Mouse (Mus musculus) yolk sac, embryonic 10.5 days (tissue): ENCODE results near the gene Erbb3.
"Not testable (repeated sequence)": the region's sequence is repeated elsewhere in the genome, so short reads cannot be mapped to it uniquely, and the experiment has no call there.

Source experiments
- DNase-seq: peaks from one replicate; pipeline ENCODE4 v3.0.0-alpha.2; 2017; ENCODE audit warnings: low spot score

The Erbb3 gene

DNA sequence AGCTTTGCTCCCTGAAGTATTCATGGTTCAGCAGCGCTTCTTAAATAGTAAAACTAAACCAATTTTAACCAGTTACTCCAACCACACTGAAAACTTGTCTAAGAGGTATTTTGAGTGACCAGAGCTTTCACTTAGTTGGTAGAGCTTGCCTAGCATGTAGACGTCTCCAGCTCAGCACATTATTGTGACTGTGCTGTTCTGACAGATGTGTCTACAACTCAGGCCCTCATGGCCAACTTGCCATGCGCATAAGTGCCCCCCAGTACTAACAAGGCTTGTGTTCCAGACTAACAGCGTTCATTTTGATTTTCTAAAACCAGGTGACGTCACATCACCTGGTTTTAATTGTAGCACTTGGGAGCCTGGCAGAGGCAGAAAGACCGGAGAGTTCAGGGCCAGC is 32.5 kb downstream of the Erbb3 start:
- DNase-seq, result no peak

DNA sequence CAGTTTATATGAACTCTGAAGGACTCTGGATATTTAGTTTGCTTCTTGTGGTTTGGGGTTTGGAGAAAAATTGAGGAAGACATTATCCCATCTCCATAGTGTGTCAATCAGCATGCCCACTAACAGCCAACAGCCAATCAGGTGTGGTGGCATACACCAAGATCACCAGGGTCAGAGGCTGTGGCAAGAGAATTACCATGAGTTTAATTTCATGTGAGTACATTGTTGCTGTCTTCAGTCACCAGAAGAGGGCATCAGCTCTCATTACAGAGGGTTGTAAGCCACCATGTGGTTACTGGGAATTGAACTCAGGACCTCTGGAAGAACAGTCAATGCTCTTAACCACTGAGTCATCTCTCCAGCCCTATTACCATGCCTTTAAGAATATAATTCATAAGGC is 33.2 kb downstream of the Erbb3 start:
- DNase-seq, result no peak

DNA sequence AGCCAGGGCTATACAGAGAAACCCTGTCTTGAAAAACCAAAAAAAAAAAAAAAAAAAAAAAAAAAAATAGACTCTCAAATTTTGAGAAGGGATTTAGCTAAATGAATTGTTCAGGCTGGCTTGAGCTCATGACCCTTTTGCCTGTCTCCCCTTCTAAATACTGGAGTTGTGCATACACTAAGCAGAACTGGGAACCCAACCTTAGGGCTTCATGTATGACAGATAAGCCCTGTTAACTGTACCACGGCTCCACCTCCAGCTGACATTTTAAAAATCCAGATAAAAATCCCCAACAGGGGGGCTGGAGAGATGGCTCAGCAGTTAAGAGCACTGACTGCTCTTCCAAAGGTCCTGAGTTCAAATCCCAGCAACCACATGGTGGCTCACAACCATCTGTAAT is 33.9 kb downstream of the Erbb3 start:
- not testable (repeated sequence) for DNase-seq

DNA sequence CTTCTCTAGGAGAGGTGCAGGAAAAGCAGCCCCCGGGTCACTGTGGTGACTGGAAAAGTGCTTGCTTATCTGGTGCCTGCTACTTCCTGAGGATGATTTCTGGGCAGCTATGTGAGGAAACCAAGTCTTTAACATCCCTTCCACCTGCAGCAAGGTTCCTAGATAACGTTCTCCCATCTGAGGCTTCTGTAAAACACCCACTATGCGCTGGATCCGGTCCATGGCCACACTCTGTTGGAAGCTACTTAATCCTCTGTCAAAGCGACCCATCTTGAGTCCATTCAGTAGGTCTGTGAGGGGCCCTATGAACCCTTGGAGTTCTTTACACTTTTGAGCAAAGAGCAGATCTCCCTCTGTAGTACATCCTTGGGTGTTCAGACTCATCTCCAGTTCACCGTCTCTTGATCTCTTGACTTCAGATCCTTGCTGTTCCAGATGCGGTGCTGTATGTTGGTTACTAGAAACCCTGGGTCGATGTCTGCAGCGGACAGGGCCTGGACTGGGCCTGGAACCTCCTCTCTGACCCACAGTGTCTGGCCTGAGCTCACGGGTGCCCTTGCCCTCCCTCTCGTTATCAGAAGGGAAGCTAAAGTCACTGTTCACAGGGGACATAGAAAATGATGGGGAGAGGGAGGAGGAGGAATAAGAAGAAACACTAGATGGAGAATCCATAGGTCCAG is 39.2 kb downstream of the Erbb3 start:
- DNase-seq, result not testable (repeated sequence)

DNA sequence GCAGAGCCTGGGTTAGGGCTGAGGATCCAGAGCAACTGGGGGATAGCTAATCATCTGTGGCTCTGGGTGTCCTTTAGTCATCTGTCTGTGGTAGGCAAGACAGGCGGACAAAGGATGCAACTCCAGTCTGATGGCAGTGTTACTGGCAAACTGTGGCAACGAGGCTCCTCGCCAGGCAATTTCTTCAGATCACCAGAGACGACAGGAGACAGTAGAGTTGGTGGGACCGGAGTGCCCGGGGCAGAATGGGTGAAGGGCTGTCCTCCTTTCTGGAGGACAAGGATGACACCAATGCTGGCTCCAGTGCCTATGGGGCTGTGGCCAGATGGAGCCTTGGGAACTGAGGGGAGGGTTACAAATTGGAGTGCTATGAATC is 39.8 kb downstream of the Erbb3 start:
- DNase-seq, result not testable (repeated sequence)

DNA sequence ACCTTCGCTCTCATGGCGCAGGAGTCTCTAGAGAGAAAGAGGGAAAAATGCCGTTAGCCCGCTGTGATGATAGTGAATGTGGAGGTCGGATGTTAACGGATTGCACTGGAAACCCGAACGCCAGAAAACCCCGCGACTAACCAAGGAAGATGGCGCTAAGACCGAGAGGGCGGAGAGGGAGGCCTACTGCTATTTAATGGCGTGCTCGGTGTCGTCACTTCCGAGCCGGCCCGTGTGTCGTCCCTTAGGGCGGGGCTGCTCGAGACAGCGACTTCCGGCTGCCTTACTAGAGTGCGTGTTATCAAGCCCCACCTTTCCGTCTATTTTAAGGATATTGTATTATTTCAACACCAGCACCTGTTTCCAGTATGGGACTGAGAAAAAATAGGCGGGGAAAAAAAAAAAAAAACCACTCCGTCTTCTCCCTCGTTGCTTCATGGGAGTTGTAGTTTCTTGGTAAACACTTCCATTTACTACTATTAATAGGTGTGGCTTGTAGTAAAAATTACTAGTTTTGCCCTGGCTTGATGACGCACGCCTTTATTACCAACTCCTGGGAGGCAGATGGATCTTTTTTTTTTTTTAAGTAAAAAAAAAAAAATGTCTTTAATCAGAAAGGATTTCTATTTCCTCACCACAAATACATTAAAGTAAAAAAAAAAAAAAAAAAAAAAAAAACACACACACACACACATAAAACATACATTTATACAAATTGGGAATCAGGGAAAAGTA is 40.3 kb downstream of the Erbb3 start, which contains the start of gene Rpl41:
TSS of gene Rpl41 (minus strand) at position 359 of the 735 bp plus-strand sequence.
- DNase-seq, result peak; percentile 95

DNA sequence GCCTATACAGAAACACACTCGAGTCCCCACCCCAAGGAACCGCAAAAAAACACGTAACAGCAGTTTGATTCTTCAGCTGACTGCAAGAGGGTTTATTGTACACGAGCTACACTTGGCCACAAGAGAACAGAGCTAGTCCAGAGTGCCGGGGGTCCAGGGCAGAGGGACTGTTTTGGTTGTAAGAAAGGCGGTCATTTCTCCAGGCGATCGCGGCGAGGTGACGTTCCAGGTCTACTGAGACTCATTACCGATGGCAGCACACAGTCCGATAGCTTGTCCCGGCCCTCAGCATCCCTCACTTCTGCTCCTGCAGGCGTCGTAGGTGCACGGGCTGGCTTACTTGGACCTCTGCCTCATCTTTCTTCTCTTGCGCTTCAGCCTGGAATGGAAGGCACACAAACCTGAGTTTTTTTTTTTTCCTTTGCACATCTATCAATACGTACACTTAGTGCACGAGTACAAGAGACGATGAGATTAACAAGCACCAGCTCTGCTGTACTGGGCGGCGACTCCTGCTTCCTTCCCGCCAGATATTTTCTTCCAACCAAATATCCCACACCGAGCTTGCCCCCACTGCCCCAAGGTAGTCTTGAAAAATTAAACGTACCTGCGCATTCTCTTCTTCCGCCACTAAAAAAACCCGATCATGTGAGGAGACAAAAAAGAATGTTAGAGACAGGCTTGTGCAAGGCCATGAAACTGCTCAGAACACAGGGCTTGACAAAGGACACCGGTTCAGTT is 41.2 kb downstream of the Erbb3 start:
- peak; percentile 43 for DNase-seq

DNA sequence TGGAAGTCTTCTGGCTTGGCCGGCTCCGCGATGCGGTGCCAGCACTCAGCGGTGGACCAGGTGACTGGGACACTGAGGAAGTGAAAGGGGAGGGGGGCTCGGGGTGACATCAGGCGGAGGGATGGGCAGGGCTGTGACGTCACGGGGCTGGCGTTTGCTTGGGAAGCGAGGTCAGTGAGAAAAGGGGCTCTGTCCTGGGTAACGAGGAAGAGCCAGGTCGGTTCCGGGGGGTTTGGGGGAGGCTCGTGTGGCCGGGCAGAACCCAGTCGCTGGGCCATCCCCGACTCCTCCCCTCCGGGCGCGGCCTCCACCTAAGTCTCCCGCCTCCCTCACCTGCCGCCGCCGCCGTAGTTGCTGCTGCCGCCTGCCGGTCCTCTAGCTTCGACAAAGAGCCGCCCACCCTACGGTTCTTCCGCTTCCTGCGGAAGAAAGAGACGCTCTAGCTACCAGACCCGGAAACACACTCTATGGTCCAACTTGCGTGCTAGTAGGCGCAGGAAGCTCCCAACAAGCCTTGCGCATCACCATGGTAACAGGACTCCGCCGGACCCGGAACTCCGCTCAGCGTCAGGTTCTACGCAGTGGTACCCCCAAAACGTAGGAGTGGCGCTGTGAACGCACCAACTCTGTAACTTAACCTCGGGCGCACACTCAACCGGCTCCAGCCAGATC is 42.0 kb downstream of the Erbb3 start, which contains the start of gene Zc3h10:
TSS of gene Zc3h10 (minus strand) at position 414 of the 672 bp plus-strand sequence.
- peak; percentile 97 for DNase-seq

DNA sequence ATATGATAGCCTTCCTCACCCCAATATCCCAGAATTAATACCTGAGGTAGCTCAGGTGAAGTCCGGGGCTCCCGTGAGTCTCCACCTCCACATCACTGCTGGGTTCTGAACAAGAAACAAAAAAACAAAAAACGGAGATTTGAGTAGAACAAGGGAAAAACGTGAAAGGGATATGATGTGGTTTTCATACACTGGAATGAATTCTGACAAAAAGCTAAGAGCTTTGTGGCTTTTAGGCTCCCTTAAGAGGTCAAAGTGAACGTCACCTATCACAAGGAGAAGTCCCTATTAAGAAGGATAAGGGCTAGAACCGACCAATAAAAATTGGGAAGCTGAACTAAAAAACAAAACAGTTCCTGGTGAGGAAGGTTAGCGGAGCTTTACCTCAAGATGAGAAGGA is 42.7 kb downstream of the Erbb3 start:
- DNase-seq, result no peak

DNA sequence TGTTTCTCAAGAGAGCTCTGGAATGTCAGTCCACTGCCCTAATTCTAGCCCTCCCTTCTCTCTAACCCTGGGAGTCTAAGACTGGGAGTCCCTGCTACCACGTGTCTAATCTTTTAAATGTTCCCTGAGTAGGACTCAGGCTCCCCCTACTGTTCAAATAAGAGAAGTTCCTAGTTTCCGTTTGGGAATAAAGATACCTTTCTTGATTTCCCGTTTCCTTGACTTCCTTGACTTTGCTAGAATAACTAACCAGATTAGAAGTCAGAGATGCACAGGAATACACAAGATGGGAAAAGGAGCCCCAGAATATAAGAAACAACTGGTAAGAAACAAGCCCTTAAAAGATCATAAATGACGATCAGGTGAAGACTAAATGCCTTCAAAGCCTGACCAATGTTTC is 43.1 kb downstream of the Erbb3 start:
- peak; percentile 43 for DNase-seq

DNA sequence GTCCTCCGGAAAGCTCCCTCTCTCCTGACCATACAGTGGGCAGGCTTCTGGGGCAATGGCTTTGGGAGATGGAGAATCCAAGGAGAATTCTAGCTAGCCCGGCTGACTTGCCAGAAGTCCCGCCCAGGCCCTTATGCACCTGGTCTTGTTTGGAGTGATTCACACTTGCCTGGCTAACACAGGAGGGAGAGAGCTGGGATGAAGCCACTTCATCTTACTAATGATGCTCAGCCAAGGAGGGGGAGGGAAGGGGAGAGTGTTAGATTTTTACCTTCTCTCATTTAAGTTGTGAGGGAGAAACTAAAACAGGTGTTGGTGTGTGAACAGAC is 43.9 kb downstream of the Erbb3 start:
- DNase-seq, result no peak

DNA sequence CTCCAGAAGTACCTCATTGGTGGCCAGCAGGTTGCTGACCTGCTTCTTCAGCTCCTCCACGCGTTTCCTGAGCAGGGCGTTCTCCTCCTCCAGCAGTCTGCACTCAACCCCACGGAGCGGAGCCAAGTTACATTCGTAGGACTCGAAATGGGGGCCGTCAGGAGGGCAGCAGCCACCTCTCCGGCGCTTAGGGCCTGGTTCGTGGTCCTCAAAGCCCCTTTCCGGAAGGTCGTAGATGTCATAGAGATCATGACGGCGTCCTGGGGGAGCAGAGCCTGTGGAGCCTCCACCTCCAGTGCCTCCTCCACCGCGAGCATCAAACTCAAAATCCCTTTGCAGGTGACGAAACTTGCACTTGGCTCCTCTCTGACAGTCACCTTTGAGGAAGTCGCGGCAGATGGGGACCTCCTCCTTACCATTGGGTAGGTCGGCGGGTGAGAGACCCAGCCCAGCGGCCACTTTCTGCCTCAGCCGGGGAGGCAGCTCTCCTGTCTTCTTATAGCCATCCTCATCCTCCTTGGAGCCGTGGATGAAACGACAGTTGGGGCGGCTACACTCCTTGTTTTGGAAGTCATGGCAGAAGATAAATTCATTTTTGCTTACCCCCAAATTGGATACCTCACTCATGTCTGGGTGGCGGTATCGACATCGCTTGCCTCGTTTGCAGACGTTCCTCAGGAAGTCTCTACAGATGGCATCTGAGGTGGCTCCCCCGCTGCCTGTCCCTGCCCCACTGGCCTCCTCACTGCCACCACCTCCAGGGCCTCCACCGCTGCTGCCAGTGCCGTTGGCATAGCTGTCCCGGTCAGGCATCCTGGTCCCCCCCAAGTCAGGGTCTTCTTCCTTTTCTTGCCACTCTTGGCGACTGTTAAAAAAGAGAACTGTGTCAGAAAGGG is 44.5 kb downstream of the Erbb3 start:
- no peak for DNase-seq

DNA sequence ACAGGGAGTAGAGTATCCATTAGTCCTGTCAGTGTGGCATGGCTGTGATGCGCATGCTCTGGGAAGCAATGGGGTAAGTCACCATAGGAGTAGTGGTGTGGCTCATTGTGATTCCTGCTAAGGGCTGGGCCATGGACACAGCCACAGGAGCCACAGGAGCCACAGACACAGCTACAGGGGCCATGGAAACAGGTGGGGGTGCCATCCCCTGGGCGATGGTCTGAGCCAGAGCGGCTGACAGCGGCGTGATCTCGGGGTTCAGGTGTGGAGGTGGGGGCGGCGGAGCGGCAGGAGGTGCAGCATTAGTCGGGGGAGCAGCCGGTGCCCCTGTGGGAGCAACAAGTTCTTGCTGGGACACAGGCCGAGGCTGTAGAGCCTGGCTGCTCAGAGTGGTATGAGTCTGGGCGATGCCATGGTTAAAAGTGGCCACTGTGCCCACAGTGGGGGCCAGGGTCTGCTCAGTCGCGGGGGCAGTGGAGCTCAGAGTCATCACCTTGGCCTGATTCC is 45.2 kb downstream of the Erbb3 start:
- no peak for DNase-seq

DNA sequence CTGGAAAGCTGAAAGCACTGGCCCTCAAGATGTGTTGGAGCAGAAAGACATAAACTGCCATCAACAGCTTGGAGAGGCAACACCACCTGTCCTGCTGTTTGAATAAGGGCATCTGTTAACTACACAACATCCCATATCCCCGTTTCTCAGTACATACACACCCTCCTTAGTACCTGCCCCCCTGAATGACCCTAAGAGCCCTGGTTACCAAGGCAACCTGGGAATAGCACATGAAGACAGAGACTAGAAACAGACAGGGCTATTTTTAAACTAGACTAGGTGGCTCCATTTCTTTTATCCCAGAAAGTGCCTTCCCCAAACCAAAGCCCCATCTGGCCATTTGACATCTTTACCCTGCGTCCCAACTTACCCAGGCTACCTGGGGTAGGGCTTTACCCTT is 46.4 kb downstream of the Erbb3 start:
- no peak for DNase-seq

DNA sequence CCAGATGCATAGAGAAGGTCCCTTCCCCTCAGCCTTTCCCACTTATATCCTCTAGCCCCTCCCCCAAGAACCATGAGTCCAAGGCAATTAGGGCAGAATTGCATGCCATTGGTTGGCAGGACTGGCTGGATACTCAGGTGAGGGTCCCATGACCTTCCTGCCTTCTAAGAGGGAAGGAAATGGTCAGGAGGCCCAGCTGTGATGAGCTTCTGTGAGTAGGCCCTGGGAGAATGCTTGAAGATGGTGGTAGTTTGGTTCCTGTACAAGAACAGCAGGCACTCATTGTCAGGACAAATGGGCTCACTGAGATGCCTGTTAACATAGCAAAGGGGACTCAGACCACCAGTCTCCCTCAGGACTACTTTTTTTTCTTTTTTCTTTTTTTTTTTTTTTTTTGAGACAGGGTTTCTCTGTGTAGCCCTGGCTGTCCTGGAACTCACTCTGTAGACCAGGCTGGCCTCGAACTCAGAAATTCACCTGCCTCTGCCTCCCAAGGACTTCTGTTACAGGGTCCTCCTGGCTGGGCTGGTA is 51.0 kb downstream of the Erbb3 start:
- DNase-seq, result no peak

DNA sequence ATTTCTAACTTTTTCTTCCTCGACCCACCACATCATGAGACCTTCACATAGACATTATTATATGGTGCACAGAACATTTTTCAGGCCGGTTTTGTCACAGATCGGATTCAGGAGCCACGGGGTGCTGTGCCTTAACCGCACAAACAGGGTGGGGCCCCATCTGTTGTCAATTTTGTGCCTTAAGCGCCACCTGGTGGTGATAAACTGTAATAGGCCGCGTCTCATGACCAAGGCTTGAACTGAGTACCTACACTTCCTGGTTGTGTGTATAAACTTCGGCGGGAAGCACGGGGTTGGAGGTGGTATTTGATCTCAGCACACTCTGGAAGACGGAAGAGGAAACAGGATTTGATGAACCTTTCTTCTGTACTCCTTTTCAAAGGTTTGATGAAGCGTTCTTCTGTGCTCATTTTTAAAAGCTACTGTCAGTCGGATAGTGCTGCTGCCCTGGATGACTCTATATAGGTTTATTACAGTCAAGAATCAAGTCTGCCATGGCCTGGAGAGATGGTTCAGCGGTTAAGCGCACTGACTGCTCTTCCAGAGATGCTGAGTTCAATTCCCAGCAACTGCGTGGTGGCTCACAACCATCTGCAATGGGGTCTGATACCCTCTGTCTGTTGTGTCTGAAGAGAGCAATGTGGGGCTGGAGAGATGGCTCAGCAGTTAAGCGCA is 53.0 kb downstream of the Erbb3 start:
- peak; percentile 89 for DNase-seq

DNA sequence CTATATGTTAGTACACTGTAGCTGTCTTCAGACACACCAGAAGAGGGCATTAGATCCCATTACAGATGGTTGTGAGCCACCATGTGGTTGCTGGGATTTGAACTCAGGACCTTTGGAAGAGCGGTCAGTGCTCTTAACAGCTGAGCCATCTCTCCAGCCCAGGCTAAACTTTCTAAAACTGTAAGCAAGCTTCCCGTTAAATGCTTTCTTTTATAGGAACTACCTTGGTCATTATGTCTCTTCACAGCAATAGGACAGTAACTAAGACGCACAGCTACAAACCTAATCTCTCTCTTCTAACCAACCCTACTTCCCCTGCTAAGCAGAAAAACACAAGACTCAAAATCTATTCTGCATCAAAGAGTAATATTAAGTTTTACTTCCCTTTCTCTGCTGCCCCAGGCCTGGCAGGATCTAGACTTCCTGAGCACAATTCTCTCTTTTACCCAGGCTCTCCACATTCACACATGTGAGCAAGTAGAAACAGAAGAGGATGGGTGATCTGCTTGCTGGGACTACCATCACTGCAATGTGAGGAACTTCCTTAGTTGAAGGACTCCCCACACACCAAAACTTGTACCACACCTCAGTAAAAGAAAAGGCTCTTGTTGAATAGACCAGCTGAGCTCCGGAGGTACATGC is 53.7 kb downstream of the Erbb3 start:
- no peak for DNase-seq

DNA sequence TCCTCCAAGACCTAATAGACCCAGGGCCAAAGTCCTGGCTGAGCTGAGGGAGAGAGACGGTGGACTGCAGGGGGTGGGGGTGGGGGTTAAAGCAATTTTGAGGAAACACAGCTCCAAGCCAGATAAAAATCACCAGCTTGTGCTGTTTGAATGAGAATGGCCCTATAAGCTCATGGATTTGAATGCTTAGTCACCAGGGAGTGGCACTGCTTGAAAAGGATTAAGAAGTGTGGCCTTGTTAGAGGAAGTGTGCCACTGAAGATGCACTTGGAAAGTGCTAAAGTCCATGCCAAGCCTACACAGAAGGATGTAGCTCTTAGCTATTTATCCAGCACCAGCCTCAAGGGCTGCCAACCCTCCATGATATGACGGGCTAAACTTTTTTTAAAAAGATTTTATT is 54.2 kb downstream of the Erbb3 start:
- no peak for DNase-seq

DNA sequence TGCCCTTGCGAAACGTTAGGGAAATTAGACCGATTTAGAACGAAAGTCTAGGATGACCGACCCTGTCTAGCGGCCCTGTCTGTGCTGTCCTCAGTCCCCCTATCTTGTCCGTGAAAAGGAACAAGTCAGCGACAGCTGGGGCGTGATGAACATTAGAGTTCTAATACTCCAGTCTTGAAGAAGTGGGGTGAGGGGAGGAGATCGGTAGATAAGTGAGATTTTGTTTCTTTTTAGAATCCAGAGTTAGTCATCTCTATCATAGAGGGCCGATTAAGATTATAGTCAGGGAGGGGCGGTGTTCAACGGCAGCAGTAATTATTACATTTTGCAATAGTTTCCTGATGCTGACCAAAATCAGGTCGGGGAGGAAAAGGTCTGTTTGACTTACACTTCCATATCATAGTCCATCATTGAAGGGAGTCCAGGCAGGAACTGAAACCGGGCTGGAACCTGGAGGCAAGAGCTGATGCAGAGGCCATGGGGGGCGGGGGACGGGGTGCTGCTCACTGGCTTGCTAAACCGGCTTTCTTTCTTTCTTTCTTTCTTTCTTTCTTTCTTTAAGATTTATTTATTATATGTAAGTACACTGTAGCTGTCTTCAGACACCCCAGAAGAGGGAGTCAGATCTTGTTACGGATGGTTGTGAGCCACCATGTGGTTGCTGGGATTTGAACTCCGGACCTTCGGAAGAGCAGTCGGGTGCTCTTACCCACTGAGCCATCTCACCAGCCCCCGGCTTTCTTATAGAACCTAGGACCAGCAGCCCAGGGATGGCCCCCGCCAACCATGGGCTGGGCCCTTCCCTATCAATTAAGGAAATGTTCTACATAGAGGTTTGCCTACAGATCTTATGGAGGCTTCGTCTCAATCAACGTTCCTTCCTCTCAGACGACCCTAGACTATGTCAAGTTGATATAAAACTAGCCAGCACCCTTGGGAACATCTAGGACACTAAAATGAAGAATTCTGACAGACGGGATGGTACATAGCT is 62.8 kb downstream of the Erbb3 start:
- no peak for DNase-seq
